ENCODE assay signal across 10 mouse cellular contexts in the genomic region with DNA sequence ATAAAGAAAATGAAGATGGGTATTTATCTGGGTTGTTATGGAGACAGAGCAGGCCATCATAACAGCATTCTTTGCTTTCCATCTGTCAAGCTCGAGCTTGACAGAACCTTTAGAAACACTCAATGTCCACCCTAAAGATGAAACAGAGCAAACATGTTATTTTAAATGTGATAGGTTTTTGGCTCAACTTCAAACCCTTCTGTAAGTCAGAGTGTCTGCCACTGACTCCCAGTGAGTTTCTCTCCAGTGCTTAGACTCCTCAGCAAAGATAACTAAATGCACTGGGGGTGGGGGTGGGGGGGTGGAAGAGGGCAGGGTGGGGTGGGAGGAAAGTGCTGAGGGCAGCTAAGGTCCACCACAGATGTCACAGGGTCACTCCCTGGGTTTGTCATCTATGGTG.
"Had no signal": no experiment of that assay in that cellular context is flagged by ENCODE, and none has a peak within 500 bp of the region (broad histone marks: within the 10 kb centered on the region; RNA-seq: fewer than 3 reads in every experiment).

No protein-coding gene starts in this region.

- H3K9me3 ChIP-seq: liver, embryonic 13.5 days; midbrain, embryonic 12.5 days; midbrain, embryonic 15.5 days had no signal

- DNase-seq: kidney, adult 2 months; kidney, postnatal 25 days; layer of hippocampus, adult 9-11 months; liver, embryonic 13.5 days; thymus, postnatal 25 days had no signal

- H3K4me2 ChIP-seq: liver, embryonic 13.5 days; midbrain, embryonic 12.5 days; midbrain, embryonic 15.5 days had no signal

- H3K36me3 ChIP-seq: liver, embryonic 13.5 days had no signal

- H3K27ac ChIP-seq: kidney, postnatal 0 days; layer of hippocampus, adult 2 months; liver, embryonic 13.5 days; midbrain, embryonic 12.5 days; midbrain, embryonic 15.5 days had no signal

- H3K4me1 ChIP-seq: liver, embryonic 13.5 days; midbrain, embryonic 12.5 days; midbrain, embryonic 15.5 days had no signal

- ATAC-seq: intestine, postnatal 0 days; midbrain, embryonic 15.5 days had no signal

- H3K9ac ChIP-seq: liver, embryonic 13.5 days; midbrain, embryonic 12.5 days; midbrain, embryonic 15.5 days had no signal

- H3K27me3 ChIP-seq: liver, embryonic 13.5 days; midbrain, embryonic 12.5 days; midbrain, embryonic 15.5 days had no signal

- H3K4me3 ChIP-seq: layer of hippocampus, adult 2 months; liver, embryonic 13.5 days; midbrain, embryonic 12.5 days; midbrain, embryonic 15.5 days had no signal
